Mouse (Mus musculus): ENCODE measurements around the gene Gm20390.
"Not testable (repeated sequence)": the region's sequence is repeated elsewhere in the genome, so short reads cannot be mapped to it uniquely, and the experiment has no call there.

Gm20390 gene

GRCm38 (mm10) chr11:93967381-93967780 is 712 bp downstream of the Gm20390 start:
- no peak for ATAC-seq (ENCODE audit: insufficient number of reproducible peaks, low FRiP score, low TSS enrichment)

- no peak for ATAC-seq (ENCODE audit: insufficient number of reproducible peaks, low FRiP score, low TSS enrichment)
Observed at GRCm38 (mm10) chr11:93965391-93965790, 2.7 kb downstream of the Gm20390 start.

- ATAC-seq (ENCODE audit: insufficient number of reproducible peaks, low FRiP score, low TSS enrichment), result no peak
Observed at GRCm38 (mm10) chr11:93963013-93963412, 5.1 kb downstream of the Gm20390 start.

- no peak for ATAC-seq (ENCODE audit: insufficient number of reproducible peaks, low FRiP score, low TSS enrichment)
Observed at GRCm38 (mm10) chr11:93961482-93961881, 6.6 kb downstream of the Gm20390 start.

GRCm38 (mm10) chr11:93957746-93958145 is 10.3 kb downstream of the Gm20390 start:
- no peak for ATAC-seq (ENCODE audit: insufficient number of reproducible peaks, low FRiP score, low TSS enrichment)

- ATAC-seq (ENCODE audit: insufficient number of reproducible peaks, low FRiP score, low TSS enrichment), result no peak
Observed at GRCm38 (mm10) chr11:93957031-93957555, 11.0 kb downstream of the Gm20390 start.

- ATAC-seq (ENCODE audit: insufficient number of reproducible peaks, low FRiP score, low TSS enrichment), result 0 out of 2 replicates have a peak, but pooled peaks have one; percentile 12
Observed at GRCm38 (mm10) chr11:93956159-93956558, 11.9 kb downstream of the Gm20390 start, which contains the start of gene Nme2. Gene Nme2 (minus strand): TSS chr11:93956259.

GRCm38 (mm10) chr11:93955256-93956150 is 12.6 kb downstream of the Gm20390 start:
- ATAC-seq (ENCODE audit: insufficient number of reproducible peaks, low FRiP score, low TSS enrichment), result peak; percentile 82

- 0 out of 2 replicates have a peak, but pooled peaks have one; percentile 32 for ATAC-seq (ENCODE audit: insufficient number of reproducible peaks, low FRiP score, low TSS enrichment)
Observed at GRCm38 (mm10) chr11:93954738-93955255, 13.3 kb downstream of the Gm20390 start.

GRCm38 (mm10) chr11:93952376-93952775 is 15.7 kb downstream of the Gm20390 start:
- no peak for ATAC-seq (ENCODE audit: insufficient number of reproducible peaks, low FRiP score, low TSS enrichment)

- ATAC-seq (ENCODE audit: insufficient number of reproducible peaks, low FRiP score, low TSS enrichment), result no peak
Observed at GRCm38 (mm10) chr11:93950045-93950444, 18.0 kb downstream of the Gm20390 start.

- ATAC-seq (ENCODE audit: insufficient number of reproducible peaks, low FRiP score, low TSS enrichment), result no peak
Observed at GRCm38 (mm10) chr11:93948887-93949567, 19.1 kb downstream of the Gm20390 start.

- no peak for ATAC-seq (ENCODE audit: insufficient number of reproducible peaks, low FRiP score, low TSS enrichment)
Observed at GRCm38 (mm10) chr11:93944986-93945385, 23.1 kb downstream of the Gm20390 start.

- ATAC-seq (ENCODE audit: insufficient number of reproducible peaks, low FRiP score, low TSS enrichment), result no peak
Observed at GRCm38 (mm10) chr11:93940906-93941305, 27.2 kb downstream of the Gm20390 start.

- ATAC-seq (ENCODE audit: insufficient number of reproducible peaks, low FRiP score, low TSS enrichment), result no peak
Observed at GRCm38 (mm10) chr11:93929106-93929505, 39.0 kb downstream of the Gm20390 start.

GRCm38 (mm10) chr11:93915019-93915418 is 53.1 kb downstream of the Gm20390 start:
- ATAC-seq (ENCODE audit: insufficient number of reproducible peaks, low FRiP score, low TSS enrichment), result not testable (repeated sequence)

- no peak for ATAC-seq (ENCODE audit: insufficient number of reproducible peaks, low FRiP score, low TSS enrichment)
Observed at GRCm38 (mm10) chr11:93911603-93912002, 56.5 kb downstream of the Gm20390 start.

GRCm38 (mm10) chr11:93908829-93909228 is 59.3 kb downstream of the Gm20390 start:
- no peak for ATAC-seq (ENCODE audit: insufficient number of reproducible peaks, low FRiP score, low TSS enrichment)

GRCm38 (mm10) chr11:93907839-93908238 is 60.3 kb downstream of the Gm20390 start:
- no peak for ATAC-seq (ENCODE audit: insufficient number of reproducible peaks, low FRiP score, low TSS enrichment)

GRCm38 (mm10) chr11:93906834-93907233 is 61.3 kb downstream of the Gm20390 start:
- ATAC-seq (ENCODE audit: insufficient number of reproducible peaks, low FRiP score, low TSS enrichment), result no peak
